Mouse (Mus musculus): Measurements from ENCODE around the gene Rras2. TPM values are rescaled to one million over a fixed set of nuclear protein-coding genes. Genes with fewer than 3 reads are reported as not detected.

The Rras2 gene
- total RNA-seq, 2 experiments from 2014 or later: 35.9 to 36.5 TPM

DNA sequence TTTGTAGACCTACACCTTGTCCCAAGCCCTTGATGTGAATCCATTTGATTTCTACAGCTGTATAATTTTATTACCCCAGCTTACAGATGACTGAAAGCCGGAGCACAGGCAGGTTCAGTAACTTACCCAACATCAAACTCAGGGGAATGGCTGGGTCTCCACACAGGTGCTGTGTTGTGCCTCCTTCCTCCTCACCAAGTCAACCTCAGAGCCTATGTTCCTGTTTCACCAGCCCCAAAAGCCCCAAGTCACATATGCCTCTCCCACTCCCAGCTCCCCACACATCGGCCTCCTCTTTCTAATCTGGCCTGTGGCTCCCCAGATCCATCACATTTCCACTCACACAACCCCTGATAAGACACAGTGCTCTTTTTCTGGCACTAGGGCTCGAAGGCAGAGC lies 2.6 kb downstream of the Rras2 start:
- DNase-seq (ENCODE audit: low spot score in 2 of 2): no peak

DNA sequence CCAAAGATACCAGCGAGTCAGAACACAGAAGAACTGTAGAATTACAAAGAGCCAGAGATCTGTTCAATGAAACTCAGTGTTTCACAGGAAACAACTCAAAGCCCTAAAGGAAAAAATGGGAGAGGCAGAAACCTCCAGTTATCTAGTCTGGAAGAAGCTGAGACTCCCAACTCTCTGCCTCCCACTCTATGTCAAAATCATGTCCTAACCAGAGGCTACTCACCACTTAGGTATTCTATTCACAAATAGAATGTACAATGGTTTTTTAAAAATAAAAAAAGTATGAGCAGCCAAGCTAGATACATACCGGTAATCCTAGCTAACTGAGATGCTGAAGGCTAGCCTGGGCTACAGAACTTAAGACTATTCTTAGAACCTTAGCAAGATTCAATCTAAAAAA lies 3.3 kb downstream of the Rras2 start:
- DNase-seq (ENCODE audit: low spot score in 2 of 2): no peak

DNA sequence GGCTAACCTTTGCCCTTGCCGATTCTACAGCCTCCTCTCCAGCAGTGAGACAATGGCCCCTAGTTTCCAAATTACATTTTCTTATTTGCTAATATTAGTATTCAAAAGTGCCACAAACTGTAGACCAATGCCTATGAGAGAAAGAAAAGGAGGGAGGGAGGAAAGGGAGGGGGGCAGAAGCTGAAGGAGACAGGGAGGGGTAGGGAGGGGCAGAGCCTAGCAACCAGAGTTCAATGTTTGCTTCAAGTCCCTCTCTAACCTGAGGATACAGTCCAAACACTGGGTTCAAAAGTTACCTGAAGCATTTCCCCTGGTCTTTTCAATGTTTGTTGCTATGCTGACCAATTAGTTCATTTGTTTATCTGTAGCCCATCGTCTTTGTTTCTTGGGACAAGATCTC lies 7.1 kb downstream of the Rras2 start:
- DNase-seq (ENCODE audit: low spot score in 2 of 2): no peak

- no peak for DNase-seq (ENCODE audit: low spot score in 2 of 2)
These were observed 11.7 kb downstream of the Rras2 start for GRCm38 (mm10) chr7:114105886-114106285.

DNA sequence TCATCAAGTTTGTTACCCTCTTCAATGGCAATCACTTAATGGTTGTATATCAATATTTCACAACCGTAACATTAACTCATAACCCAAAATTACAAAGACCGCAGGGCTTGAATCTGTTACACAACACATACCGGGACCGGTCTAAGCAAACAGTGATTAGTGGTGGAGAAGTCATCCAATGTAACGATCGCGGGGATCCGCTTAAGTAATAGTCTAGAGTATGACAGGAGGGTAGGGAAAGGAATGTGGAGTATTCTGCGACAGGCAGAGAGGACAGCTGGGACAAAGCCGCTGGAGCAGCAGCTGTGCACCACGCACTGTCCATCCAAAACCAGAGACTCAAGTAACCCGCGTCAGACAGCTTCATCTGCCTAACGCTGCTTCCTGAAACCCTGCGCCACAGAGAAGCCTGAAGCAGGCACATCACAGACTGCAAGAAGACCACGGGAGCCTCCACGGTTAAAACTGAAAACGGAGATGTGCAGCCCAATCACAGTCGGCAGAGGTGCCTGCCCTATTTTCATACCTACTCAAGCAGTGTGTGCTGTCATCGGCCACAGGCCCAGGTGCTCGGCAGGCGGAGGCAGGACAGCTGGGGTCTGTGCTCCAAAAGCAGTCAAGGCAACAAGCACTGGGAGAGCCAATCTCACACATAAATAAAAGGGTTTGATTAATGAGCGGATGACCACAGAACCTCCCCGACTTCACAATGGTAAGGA lies 13.8 kb downstream of the Rras2 start:
- DNase-seq (ENCODE audit: low spot score in 2 of 2): no peak

DNA sequence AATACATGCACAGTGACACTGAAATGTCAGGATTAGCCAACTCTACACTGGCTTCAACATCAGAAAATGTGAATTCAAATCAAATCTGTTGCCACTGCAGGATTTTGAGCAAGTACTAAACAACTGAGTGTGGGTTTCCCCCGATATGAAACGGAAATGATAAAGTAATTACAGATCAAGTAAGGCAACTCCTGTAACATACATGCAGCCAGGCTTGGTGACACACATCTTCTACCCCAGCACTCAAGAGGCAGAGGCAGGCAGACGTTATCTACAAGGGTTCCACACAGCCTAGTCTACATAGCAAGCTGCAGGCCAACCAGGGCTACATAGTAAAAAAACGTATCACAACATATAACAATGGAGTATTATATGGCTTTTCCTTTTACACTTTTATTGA lies 14.4 kb downstream of the Rras2 start:
- DNase-seq (ENCODE audit: low spot score in 2 of 2): no peak

- DNase-seq (ENCODE audit: low spot score in 2 of 2): no peak
These were observed 15.0 kb downstream of the Rras2 start for GRCm38 (mm10) chr7:114102609-114103008.

DNA sequence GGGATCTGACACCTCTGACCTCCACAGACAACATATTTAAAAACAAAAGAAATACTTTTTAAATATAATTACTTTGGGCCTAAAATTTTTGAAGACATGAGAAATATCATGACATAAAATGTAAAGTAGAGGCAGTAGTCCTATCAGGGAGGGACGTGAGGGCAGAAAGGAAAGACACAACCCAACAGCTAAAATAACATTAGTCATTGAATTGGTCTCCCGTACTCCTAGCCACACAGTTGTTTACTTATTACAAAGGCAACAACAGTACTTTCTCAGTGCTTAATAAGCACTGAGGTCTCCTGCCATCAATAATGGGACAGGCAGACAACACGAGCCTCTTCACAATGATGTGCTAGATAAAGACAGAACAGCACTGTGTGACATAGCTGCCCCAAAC lies 16.2 kb downstream of the Rras2 start:
- no peak for DNase-seq (ENCODE audit: low spot score in 2 of 2)

GRCm38 (mm10) chr7:114093548-114094174 lies 23.9 kb downstream of the Rras2 start:
- no peak for DNase-seq (ENCODE audit: low spot score in 2 of 2)

DNA sequence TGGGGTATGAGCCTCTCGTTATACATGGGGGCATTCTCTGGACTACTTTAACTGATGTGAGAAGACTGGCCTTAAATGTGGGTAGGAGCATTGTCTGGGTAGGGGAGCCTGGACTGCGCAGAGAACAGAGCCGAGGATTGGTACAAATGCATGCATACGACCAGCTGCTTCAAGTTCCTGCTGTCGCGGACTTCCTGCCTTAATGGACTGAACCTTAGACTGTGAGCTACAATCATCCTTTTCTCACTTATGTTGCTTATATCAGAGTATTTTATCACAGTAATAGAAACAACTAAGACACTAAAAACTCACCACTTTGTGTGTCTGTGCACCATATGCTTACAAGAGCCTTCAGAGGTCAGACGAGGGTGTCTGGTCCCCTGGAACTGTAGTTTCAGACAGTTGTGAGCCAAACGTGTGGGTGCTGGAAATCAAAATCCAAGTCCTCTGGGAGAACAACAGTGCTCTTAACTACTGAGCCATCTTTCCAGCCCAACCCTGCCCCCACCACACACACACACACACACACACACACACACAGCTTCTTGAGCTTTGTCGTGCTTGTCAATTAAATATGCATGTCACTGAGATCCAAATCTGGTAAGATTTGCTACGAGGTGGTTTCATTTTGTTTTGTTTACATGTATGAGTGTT lies 26.6 kb downstream of the Rras2 start:
- DNase-seq (ENCODE audit: low spot score in 2 of 2): no peak

GRCm38 (mm10) chr7:114090231-114090630 lies 27.4 kb downstream of the Rras2 start:
- DNase-seq (ENCODE audit: low spot score in 2 of 2): no peak

DNA sequence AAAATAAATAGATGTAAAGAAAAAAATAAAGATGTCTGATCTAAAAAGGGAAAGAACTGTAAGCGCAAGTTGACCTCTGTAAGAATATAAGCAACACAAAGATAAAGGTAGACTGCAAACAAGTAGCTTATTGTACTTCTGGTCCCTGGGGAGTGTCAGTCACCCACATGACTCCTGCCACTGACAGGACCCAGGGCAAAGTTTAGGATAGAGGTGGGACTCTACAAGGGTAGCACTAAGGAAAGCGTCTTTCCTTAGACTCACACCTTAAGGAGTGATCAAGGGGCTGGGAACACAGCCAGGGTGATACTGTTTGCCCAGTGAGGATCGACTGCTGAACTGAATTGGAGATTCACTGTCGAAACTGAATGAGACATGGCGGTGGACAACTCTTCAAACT lies 28.7 kb downstream of the Rras2 start:
- no peak for DNase-seq (ENCODE audit: low spot score in 2 of 2)

- no peak for DNase-seq (ENCODE audit: low spot score in 2 of 2)
These were observed 29.6 kb downstream of the Rras2 start for GRCm38 (mm10) chr7:114087986-114088385.

- DNase-seq (ENCODE audit: low spot score in 2 of 2): no peak
These were observed 30.2 kb downstream of the Rras2 start for GRCm38 (mm10) chr7:114087341-114087740.

DNA sequence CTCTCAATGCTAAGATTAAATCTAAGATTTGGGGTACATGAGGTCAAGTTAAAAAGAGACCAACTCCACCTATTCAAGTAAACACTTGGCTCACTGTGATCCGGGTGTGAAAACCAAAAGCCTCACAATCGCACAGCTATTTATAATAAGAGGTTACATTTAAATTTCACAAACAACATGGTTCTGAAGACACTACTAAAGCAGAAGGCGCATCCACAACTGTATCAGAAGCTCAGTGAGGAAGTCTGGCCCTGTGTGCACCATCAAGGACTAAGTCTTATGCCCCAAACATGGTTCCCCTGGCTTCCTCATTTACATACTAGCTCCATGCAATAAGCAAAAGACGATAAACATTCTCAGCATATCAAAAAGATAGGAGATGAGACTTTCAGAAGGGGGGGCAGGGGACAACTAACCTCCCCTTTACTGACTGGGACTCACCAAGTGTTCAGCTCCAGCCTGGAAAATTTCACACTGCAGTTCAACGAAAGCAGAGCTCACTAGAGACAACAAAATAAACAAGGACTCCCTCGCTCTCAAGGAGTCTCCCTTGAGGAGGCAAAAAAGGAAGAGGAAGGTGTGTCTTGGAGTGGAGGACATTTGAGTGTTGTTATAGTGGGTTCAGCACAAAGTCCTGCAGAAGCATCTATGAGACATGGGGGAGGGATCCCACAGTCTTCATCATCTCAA lies 31.4 kb downstream of the Rras2 start:
- no peak for DNase-seq (ENCODE audit: low spot score in 2 of 2)

DNA sequence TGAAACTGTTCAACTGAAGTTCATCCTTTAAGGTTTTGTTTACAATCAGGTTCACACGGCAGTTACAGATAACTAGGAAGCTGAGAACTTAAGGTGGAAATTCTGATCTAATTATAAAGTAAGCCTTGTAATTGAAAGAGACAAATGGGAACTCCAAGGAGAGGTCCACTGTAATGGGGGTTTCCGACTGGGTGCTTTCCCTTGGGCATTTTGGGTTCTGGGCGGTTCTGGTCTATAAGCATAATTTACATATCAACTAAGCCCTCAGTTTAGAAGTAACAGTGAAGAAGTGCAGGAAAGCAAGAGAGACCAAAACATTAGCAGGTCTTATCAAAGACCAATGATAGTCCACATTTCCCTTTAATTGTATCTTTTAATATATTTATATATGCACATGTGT lies 33.8 kb downstream of the Rras2 start:
- no peak for DNase-seq (ENCODE audit: low spot score in 2 of 2)

DNA sequence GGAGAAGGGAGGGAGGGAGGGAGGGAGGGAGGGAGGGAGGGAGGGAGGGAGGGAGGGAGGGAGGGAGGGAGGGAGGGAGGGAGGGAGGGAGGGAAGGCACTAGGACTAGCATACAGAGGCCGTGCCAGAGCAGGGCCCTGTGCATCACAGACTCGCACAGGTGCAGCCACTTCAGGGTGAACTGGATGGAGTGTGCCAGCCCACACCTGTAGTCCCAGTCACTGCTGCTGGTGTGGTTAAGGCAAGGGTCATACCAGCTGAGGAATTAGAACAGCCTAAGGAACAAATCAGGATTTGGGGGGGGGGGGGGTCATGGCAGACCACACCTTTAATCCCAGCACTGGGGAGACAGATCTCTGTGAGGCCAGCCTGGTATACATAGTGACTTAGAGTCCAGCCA lies 34.5 kb downstream of the Rras2 start:
- DNase-seq (ENCODE audit: low spot score in 2 of 2): no peak

DNA sequence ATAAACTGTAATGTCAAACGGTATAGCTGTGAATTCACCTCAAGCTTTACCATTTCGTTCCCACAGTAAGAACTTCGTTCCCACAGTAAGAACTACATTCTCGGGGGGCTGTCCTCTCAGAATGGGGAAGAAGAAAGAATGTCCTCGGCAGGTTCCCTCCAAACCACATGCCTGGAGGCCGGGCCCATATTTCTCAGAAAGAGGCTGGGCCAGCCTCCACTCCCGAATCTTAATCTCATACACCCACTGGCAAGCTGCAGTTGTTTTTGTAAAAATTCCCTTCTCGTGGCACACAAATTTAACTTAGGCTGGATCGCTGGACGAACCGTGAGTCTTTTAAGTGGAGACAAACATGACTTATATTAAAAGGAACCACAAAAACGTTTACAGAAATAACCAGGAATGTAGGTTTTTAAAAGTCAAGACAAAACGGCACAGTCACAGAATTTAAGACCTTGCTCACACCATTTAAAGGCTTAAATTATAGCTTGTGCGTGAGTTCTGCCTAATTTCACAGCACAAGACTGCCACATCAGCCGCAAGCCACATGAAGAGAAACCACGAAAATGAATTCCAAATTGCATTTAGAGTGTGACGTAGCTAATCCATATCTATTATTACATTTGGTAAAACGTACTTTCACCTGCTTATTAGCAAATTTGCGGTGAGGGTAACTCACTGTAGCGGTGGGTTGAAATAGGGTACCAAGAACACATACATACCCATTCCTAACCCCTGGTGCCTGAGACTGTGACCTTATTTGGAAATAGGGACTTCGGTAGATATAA lies 35.8 kb downstream of the Rras2 start:
- no peak for DNase-seq (ENCODE audit: low spot score in 2 of 2)

- DNase-seq (ENCODE audit: low spot score in 2 of 2): no peak
These were observed 37.3 kb downstream of the Rras2 start for GRCm38 (mm10) chr7:114080250-114080649.

DNA sequence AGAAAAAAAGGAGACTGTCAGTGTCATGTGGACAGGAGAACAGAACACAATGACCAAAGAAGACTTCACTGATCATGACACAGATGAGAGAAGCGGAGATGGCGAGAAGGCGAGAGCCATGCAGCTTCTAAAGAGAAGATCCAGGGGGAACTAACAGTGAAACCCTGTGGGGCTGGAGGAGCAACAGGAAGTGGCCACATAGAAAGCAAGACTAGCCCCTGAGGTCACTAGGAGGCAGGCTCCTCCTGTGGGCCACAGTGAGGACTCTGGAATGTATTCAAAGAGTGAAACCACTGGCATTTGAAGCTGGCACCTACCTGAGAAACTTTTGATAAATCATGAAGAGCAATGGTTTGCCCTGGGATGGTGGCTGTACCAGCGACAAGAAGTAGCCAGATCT lies 38.2 kb downstream of the Rras2 start:
- no peak for DNase-seq (ENCODE audit: low spot score in 2 of 2)

- no peak for DNase-seq (ENCODE audit: low spot score in 2 of 2)
These were observed 43.0 kb downstream of the Rras2 start for GRCm38 (mm10) chr7:114074595-114074994.
